Mouse (Mus musculus): ENCODE measurements around the gene Lrch1. TPM values are rescaled to one million over a fixed set of nuclear protein-coding genes. Genes with fewer than 3 reads are reported as not detected.

Gene Lrch1
- total RNA-seq, 2 experiments from 2014 or later = 20.7 to 25.4 TPM

DNA sequence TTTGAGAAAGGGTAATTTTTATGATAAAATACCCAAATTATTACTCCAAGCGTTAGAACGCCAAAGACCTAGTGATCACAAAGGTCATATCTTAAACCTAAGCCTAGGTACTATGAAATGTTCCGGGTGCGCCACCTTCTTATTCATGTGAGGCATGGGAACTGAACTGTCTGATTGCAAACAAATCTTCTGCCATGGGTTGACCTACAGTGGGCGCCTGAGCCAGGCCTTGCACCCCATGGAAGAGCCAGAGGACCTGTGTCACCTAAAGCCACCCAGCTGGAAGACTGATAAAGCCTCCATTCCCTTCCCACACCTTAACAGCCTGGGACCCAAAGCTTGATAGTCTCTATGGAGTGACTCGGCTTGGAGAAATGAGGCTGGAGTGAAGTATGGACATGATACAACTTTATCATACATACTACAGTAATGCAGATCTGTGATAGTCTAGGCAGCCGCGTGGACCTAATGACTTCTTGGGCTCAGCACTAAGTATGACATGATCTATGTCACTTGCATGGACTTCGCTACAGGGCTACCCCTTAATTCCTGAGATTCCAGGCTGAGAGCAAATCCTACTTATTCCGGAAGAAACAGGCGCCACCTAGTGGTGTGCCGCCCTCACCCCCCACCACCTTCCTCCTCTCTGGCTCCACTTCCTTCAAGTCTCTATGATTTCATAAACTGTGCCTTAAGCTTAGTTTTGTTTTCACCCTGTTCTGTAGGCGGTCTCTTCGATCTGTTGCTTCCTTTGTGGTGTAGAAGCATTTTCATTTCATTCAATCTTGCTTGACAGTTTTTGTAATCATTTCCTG, 957 bp upstream of the Lrch1 start:
- intact Hi-C loops (cut with DNase I) = loop anchor here (2.0 to 5.0 kb wide), 3 partner anchors 36 to 184 kb away; no protein-coding TSS in a partner anchor
- DNase-seq (ENCODE audit: low spot score in 2 of 2) = peak; percentile 70 to 77

- intact Hi-C loops (cut with DNase I) = loop anchor here (2.0 to 5.0 kb wide), 3 partner anchors 36 to 183 kb away; no protein-coding TSS in a partner anchor
- no peak for DNase-seq (ENCODE audit: low spot score in 2 of 2)
These were observed 329 bp upstream of the Lrch1 start for GRCm38 (mm10) chr14:74948014-74948396.

GRCm38 (mm10) chr14:74946751-74947375, 813 bp downstream of the Lrch1 start:
- intact Hi-C loops (cut with DNase I) = loop anchor here (5.0 kb wide), 2 partner anchors 35 to 95 kb away; no protein-coding TSS in a partner anchor
- peak; percentile 82 for DNase-seq (ENCODE audit: low spot score in 2 of 2)

DNA sequence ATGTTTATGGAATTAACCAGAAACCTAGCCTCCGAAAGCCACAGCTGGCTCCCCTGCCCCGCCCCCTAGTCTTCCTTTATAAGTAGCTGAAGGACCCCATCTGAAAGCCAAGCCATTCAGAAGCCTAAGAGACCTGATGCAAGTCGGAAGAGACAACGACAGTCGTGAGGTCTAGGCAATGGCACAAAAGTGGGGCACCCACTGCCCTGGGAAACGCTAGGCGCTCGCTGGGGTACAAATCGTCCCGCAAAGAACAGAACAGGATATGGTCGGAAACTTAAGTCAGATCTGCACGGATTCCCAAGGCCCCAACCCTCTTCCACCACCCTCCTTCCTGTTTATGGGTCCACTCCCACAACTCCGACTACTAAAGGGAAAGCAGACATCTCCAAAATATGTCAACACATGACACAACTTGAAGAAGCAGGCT, 1.3 kb downstream of the Lrch1 start:
- DNase-seq (ENCODE audit: low spot score in 2 of 2) = no peak
- intact Hi-C loops (cut with DNase I) = loop anchor here (5.0 kb wide), 2 partner anchors 34 to 94 kb away; no protein-coding TSS in a partner anchor

DNA sequence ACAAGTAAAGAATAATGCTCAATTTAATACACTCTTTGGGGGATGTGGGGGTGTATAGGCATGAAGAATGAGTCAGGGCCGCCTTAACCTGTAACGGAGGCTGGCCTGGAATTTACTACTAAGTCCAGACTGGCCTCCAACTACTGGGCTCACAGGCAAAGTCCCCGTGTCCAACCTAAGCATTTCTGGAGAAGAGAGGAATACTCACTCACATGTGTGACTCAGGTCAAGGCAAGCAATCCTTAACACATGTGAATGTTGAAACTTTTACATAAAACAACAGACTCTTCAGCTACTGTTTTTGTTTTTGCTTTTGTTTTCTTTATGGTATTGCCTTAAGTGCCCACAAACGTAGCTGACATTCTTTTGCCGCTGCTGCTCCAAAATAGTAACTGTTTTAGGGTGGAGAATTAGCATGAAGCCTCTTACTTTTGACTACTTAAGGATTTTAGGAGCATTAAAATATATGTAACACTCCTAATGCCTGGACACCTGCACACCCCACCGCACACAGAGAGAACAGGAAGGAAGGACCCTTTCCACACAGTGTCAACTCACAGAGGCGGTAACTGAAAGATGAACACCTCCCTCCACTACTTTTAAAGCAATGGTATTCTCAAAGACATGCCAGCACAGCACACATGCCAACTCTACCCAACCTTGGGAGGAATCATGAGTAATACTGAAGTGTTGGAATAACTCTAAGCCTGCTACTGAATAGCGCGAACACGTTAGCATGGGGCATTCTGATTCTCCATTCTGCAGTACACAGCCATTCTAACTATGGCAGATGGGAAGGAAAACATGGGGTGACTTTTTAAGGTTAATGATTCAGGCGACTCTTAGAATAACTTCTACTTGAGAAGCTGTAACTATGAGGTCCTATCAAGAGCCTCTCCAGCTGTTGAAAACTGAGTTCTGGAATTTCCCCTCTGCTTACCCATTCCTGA, 2.1 kb downstream of the Lrch1 start:
- intact Hi-C loops (cut with DNase I) = loop anchor here (5.0 kb wide), 2 partner anchors 33 to 93 kb away; no protein-coding TSS in a partner anchor

DNA sequence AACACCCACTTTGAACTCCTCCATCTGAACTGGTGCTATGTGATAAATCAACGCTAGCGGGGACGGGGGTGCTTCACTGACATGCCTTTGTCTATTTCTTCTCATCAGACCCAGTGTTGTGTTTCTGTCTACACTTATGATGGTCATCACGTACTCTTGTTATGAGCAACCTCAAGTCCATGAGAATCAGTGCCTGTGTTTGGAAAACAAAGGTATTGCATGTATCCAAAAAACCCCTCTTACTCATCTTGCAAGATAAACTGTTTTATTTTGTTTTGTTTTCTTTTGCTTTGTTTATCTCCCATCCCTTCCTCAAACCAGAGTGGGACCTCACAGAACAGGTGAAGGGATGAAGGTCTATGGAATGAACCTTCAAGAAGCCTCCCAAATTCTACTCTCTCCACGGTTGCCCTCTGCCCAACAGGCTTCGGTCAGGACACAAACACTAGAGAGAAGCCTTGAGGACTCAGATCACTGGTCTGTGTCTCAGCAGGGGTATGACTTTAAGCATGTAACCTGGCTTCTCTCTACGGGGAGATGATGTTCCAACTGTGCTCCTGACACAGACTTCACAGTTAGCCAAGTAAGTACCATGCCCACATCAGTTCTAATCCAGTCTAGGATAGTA, 3.4 kb downstream of the Lrch1 start:
- no peak for DNase-seq (ENCODE audit: low spot score in 2 of 2)
- intact Hi-C loops (cut with DNase I) = no loop called here

More for the DNA sequence above, 2.1 kb downstream of the Lrch1 start:
- DNase-seq (ENCODE audit: low spot score in 2 of 2) = no peak

- intact Hi-C loops (cut with DNase I) = no loop called here
- DNase-seq (ENCODE audit: low spot score in 2 of 2) = no peak
These were observed 4.0 kb downstream of the Lrch1 start for GRCm38 (mm10) chr14:74943581-74944117.

DNA sequence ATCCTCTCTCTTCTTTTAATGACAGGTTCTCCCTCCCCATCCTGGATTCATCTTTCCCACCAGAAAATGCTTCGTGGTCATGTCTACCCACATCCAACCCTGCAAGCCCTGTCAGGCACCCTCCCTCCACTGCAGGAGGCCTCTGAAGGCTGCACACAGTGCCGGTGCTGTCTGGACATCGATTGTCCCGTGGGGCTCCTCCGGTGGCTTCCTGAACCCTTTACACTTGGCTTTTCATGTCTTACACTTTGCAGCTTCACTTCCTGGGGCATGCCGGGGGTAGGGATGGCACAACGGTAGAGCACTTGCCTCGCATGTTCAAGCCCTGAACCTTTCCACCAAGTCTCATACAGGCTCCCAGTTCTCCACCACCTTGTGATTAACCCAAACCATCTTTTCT, 4.7 kb downstream of the Lrch1 start:
- intact Hi-C loops (cut with DNase I) = no loop called here
- no peak for DNase-seq (ENCODE audit: low spot score in 2 of 2)

DNA sequence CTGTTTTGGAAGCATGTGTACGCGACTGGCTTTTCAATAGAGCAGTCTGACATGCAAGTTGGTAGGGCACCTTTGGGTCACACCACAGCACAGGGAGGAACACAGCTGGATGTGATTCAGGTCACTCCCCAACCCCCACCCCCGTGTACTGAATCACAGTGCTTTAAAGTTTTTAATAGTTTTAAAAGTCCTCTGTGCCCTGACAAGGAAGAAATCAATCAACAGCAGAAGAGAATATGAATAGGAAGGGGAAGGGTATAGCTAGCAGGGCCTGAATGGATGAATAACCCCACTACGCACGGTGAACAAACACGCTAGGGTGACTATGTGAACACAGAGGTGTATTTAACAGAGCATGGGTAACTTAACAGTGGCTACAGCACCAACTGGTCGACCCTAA, 6.1 kb downstream of the Lrch1 start:
- no peak for DNase-seq (ENCODE audit: low spot score in 2 of 2)
- intact Hi-C loops (cut with DNase I) = no loop called here

- intact Hi-C loops (cut with DNase I) = no loop called here
- no peak for DNase-seq (ENCODE audit: low spot score in 2 of 2)
These were observed 6.9 kb downstream of the Lrch1 start for GRCm38 (mm10) chr14:74940741-74941140.

- intact Hi-C loops (cut with DNase I) = no loop called here
- DNase-seq (ENCODE audit: low spot score in 2 of 2) = no peak
These were observed 8.3 kb downstream of the Lrch1 start for GRCm38 (mm10) chr14:74939355-74939754.

DNA sequence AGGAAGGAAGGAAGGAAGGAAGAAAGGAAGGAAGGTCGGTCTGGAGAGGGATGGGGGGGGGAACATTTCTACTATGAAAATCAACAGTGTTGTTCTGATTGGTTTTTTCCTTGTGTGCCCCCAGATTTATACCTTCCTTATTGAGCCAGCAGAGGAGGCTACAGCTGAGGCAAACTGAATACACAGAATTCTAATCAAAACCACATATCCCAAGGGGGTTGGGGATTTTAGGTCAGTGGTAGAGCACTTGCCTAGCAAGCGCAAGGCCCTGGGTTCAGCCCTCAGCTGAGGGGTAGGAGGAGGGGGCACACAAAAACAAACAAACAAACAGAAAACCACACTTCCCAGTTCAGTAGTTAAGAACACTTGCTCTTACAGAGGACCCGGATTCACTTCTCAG, 8.8 kb downstream of the Lrch1 start:
- intact Hi-C loops (cut with DNase I) = no loop called here
- DNase-seq (ENCODE audit: low spot score in 2 of 2) = no peak

DNA sequence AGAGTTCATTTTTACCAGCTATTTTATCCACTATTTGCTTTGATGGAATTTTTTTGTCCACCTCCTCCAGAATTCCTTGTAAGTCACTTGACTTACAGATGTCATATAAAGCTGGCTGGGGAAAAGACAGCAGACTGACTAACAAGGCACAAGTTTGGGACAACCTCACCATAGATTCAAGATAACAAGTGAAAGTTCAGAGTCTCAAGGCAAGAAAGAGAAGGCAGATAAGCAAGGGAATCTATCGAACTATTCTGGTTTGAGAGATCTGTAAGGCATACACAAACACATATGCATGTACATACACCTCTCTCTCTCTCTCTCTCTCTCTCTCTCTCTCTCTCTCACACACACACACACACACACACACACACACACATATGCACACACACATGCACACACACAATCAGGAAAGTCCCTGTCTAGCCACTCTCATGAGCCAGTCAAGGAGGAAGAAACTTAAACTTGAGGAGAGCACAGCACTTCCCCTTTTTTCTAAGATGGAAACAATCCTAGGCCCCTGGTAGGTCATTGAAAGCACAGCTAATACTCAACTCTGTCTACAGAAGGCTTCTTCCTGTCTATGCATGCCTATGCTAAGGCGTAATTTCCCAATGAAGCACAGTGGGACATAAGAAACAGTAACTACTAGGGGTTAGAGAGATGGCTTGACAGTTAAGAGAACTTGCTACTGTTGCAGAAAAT, 11.0 kb downstream of the Lrch1 start:
- DNase-seq (ENCODE audit: low spot score in 2 of 2) = no peak
- intact Hi-C loops (cut with DNase I) = no loop called here

- DNase-seq (ENCODE audit: low spot score in 2 of 2) = no peak
- intact Hi-C loops (cut with DNase I) = no loop called here
These were observed 12.6 kb downstream of the Lrch1 start for GRCm38 (mm10) chr14:74935111-74935510.

GRCm38 (mm10) chr14:74933960-74934710, 13.5 kb downstream of the Lrch1 start:
- DNase-seq (ENCODE audit: low spot score in 2 of 2) = no peak
- intact Hi-C loops (cut with DNase I) = no loop called here

DNA sequence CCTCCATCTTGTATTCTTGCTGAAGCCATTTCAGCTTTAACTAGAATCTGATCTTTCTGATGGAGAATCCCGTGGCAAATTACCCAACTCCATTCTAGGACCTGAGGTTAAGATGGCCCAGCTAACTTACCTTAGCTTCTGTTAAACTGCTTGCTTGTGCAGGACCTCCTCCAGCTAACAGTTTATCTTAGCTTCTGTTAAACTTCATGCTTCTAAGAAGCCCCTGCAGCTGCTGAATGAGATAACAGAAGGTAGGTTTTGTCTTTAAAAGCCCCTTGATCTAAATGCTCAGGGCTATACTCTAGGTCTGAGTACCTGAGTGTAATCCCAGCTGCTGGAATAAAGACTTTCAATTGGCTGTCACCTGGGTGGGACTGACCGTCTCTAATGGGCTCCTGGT, 17.9 kb downstream of the Lrch1 start:
- intact Hi-C loops (cut with DNase I) = no loop called here
- no peak for DNase-seq (ENCODE audit: low spot score in 2 of 2)

- intact Hi-C loops (cut with DNase I) = no loop called here
These were observed 18.8 kb downstream of the Lrch1 start for GRCm38 (mm10) chr14:74928809-74929432.

More at GRCm38 (mm10) chr14:74928809-74929432, 18.8 kb downstream of the Lrch1 start:
- no peak for DNase-seq (ENCODE audit: low spot score in 2 of 2)

All from left cerebral cortex, postnatal 14 days (tissue).